Mouse (Mus musculus) heart, postnatal 36 days (tissue): Measurements from ENCODE around the gene Oxld1. TPM values are rescaled to one million over a fixed set of nuclear protein-coding genes. Genes with fewer than 3 reads are reported as not detected.
"Not testable (repeated sequence)": the region's sequence is repeated elsewhere in the genome, so short reads cannot be mapped to it uniquely, and the experiment has no call there.

ENCODE experiments used
- DNase-seq, 2 experiments: peaks; one replicate each; pipeline ENCODE4 v3.0.0; 2021 to 2022
- intact Hi-C: fragments of 180-260 bp; cut with DNase I; formaldehyde crosslinking; loops from one replicate; pipeline ENCODE4 v1.15.1; 2025
- total RNA-seq, 2 experiments: library from RNA; stranded (reverse); gene quantifications; 2 replicates each; pipeline ENCODE4 v1.2.3; 2021

Gene Oxld1
- total RNA-seq, 2 experiments from 2014 or later: 54.1 to 61.4 TPM

DNA sequence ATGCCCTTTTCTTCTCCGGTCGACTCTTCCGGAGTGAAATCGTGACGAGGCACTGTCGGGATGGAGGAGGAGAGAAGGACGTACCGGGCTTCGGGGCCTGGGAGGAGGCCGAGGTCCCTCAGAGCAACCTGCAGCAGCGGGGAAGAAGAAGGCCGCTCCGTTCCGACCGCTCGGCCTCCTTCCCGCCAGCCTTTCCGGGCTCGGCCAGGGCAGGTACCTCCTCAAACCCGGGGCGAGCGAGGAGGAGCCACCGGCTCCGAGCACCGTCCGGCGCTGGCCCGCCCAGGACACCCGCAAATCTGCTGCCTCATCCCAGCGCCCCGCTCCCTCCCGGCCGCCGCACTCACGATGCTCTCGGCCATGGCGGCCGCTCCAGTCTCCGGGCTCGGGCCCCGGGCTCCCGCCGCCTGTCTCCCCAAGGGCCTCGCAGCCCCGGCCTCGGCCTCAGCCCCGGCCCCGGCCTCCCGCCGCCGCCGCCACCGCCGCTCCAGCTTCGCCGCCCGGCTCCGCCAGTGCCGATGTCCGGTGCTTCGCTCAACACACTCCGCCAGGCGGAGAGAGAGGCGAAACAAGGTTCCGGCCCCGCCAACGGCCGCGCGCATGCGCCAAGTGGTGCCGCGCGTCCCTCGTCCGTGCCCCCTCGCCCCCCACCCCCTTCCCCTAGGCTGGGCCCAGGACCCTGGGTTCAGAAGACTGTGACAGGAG lies 20.6 kb downstream of the Oxld1 start, which contains the start of gene Nploc4:
Nploc4 (minus strand) TSS at position 557 of the 705 bp plus-strand sequence.
- peak; percentile 91 to 93 for DNase-seq
- intact Hi-C loops: loop anchor here (2.0 kb wide), 1 partner anchor 21 kb away; the partner anchor contains the start of genes Ccdc137 and Oxld1

- no peak for DNase-seq
- intact Hi-C loops: no loop called here
Observed at GRCm38 (mm10) chr11:120426727-120427126, 31.1 kb downstream of the Oxld1 start.

DNA sequence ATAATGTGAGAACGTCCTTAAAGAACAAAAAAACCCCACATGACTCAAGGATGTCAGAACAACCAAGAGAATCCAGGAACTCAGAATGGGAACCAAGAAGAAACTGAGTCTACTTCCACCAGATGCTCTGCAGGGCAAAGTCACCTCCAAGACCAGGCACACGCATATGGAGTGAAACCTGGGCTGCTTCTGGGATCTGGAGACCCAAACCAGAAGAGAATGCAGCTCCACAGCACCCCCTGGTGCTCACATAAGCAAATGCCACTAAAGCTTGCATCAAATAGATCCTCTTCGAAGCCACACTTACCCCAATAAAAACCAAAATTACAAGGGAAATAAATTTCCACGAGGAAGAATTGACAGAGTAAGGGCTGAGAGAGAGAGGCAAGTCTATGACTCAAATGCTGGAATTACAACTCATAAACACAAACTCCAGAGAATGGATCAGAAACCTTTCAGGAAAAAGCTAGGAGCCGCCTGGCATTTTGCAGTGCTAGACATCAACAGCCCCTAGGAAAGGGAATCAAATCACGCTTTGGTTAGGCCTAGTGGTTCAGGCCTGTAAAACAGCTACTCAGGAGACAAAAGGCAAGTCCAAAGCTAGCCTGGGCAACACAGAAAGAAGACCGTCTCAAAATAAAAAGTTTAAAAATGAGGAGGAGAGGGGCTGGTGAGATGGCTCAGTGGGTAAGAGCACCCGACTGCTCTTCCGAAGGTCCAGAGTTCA lies 34.1 kb downstream of the Oxld1 start:
- intact Hi-C loops: loop anchor here (2.0 kb wide), 3 partner anchors 13 to 313 kb away; no protein-coding TSS in a partner anchor
- peak; percentile 52 to 69 for DNase-seq

DNA sequence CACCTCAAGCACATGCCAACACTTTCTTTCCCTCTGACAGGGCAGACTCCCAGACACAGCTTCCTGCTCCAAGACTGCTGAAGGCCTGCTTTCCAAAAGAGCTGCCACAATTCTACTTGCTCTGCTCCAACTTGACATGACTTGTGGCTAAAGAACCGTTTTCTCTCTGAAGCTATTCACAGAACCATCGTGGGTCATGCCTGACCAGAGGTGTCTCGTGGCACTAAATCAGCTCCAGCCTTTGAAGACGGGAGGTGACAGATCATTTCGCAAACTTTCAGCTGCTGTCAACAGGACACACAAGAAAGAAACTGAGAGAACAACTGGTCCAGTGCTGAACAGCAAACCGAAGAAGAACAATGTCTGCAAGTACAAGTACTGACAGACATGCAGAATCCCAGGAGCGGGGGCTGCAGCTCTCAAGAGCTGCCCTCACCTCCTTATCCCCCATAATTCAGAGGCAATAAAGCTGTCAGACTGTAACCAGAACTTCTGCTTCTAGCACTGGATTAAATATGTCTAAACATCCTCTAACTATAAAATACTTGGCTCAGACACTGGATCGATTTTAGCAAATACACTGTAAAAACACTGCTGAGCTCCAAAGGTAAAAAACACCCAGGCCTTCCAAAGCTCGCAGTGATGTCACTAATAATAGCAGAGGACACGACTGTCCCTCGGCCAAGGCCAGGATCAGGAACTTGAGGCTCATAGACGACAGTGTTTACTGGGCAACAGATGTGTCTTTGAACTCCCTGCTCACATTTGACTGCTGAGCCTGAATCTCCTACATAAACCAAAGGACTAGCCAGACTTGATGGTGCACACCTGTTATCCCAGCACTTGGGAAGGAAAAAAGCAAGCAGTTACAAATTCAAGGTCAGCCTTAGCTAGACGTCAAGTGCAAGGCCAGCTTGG lies 35.0 kb downstream of the Oxld1 start:
- intact Hi-C loops: loop anchor here (2.0 kb wide), 2 partner anchors 70 to 312 kb away; no protein-coding TSS in a partner anchor
- DNase-seq: no peak

GRCm38 (mm10) chr11:120418592-120418991 lies 39.3 kb downstream of the Oxld1 start:
- DNase-seq: no peak
- intact Hi-C loops: no loop called here

- no peak for DNase-seq
- intact Hi-C loops: no loop called here
Observed at GRCm38 (mm10) chr11:120417852-120418251, 40.0 kb downstream of the Oxld1 start.

GRCm38 (mm10) chr11:120413621-120414020 lies 44.2 kb downstream of the Oxld1 start:
- intact Hi-C loops, DNase-seq: not testable (repeated sequence)

Other genes with a start within 250 kb of the Oxld1 start
- gene Bahcc1, start 225.1 kb downstream of the Oxld1 start, total RNA-seq: 10 to 100 TPM in 1 of 2 experiments, 1 to 10 TPM in 1; 8.5 to 11.2 TPM
- 100 to 1,000 TPM; 218 to 338 TPM for gene Actg1, start 109.5 kb downstream of the Oxld1 start, total RNA-seq
- gene Fscn2, start 96.5 kb downstream of the Oxld1 start, total RNA-seq: not detected
- gene Faap100, start 79.3 kb downstream of the Oxld1 start, total RNA-seq: 10 to 100 TPM; 13.8 to 15.4 TPM
- gene Nploc4, start 20.4 kb downstream of the Oxld1 start, total RNA-seq: 10 to 100 TPM; 60.4 to 62.2 TPM
- 1 to 10 TPM in 1 of 2 experiments, under 1 TPM in 1; 0.35 to 1.2 TPM for gene Tspan10, start 15.4 kb downstream of the Oxld1 start, total RNA-seq
- under 1 TPM in 1 of 2 experiments, not detected in 1; 0.75 TPM for gene Pde6g, start 4.6 kb downstream of the Oxld1 start, total RNA-seq
- gene Ccdc137, start within 50 bp of the Oxld1 start, total RNA-seq: 1 to 10 TPM; 5.9 to 6.4 TPM
- gene Arl16, start 9.5 kb upstream of the Oxld1 start, total RNA-seq: 10 to 100 TPM in 1 of 2 experiments, 1 to 10 TPM in 1; 8.6 to 12.2 TPM
- gene Mrpl12, start 26.5 kb upstream of the Oxld1 start, total RNA-seq: 100 to 1,000 TPM; 222 to 245 TPM
- 10 to 100 TPM; 13.4 to 15.0 TPM for gene Slc25a10, start 33.8 kb upstream of the Oxld1 start, total RNA-seq
- 1 to 10 TPM in 1 of 2 experiments, under 1 TPM in 1; 0.80 to 1.2 TPM for gene Gcgr, start 72.6 kb upstream of the Oxld1 start, total RNA-seq
- gene Mcrip1, start 91.7 kb upstream of the Oxld1 start, total RNA-seq: 10 to 100 TPM; 43.1 to 43.7 TPM
- gene Ppp1r27, start 93.1 kb upstream of the Oxld1 start, total RNA-seq: under 1 TPM in 1 of 2 experiments, not detected in 1; 0.67 TPM
- gene P4hb, start 115.2 kb upstream of the Oxld1 start, total RNA-seq: 100 to 1,000 TPM; 252 to 258 TPM
- gene Arhgdia, start 123.6 kb upstream of the Oxld1 start, total RNA-seq: 100 to 1,000 TPM; 147 to 150 TPM
- gene Alyref, start 140.3 kb upstream of the Oxld1 start, total RNA-seq: 10 to 100 TPM; 46.4 to 47.8 TPM
- gene Anapc11, start 140.4 kb upstream of the Oxld1 start, total RNA-seq: 10 to 100 TPM; 75.6 to 87.1 TPM
- gene Npb, start 150.4 kb upstream of the Oxld1 start, total RNA-seq: not detected
- gene Pcyt2, start 159.9 kb upstream of the Oxld1 start, total RNA-seq: 10 to 100 TPM; 48.2 to 54.6 TPM
- gene Sirt7, start 167.2 kb upstream of the Oxld1 start, total RNA-seq: 10 to 100 TPM; 10.0 to 10.1 TPM
- 10 to 100 TPM; 39.3 to 43.8 TPM for gene Mafg, start 175.5 kb upstream of the Oxld1 start, total RNA-seq
- 1 to 10 TPM; 1.2 to 1.3 TPM for gene Pycr1, start 185.7 kb upstream of the Oxld1 start, total RNA-seq
- 10 to 100 TPM; 76.1 to 78.1 TPM for gene Myadml2, start 190.1 kb upstream of the Oxld1 start, total RNA-seq
- not detected for gene Notum, start 203.1 kb upstream of the Oxld1 start, total RNA-seq
- 10 to 100 TPM; 42.2 to 43.0 TPM for gene Aspscr1, start 214.9 kb upstream of the Oxld1 start, total RNA-seq